ENCODE assay signal across 8 mouse cellular contexts in the genomic region with DNA sequence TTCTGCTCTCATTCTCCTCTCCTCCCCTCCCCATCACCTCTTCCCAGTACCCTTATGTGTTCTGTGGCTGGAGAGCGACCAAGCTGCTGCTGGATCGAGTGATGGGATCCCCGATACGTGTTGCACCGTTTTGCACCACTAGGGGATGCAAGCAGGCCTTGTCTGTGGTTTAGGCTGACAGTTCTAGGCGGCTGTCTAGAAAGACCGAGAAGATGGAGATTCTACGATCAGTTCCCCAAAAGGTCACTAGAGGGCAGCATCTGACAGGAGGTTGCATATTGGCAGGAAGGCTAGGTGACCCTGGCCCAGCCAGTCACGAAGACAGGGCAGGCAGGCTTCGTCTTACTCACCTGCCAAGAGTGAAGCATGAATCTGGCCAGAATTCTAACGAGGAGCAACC. TPM values are rescaled to one million over a fixed set of nuclear protein-coding genes. Genes with fewer than 3 reads are reported as not detected.
DNase-seq lines count a peak whose midpoint lies in the region; ATAC-seq and TF ChIP-seq lines count a peak whose summit lies in the region.

No protein-coding gene starts in this region.

- WGBS in forebrain, embryonic 12.5 days = 3% methylated on average over 11 of the region's 11 CpGs
- 1% methylated on average over 11 of the region's 11 CpGs for WGBS in heart, postnatal 0 days
- WGBS in liver, embryonic 16.5 days (ENCODE audit: insufficient replicate concordance) = 2% methylated on average over 11 of the region's 11 CpGs
- 4% methylated on average over 11 of the region's 11 CpGs for WGBS in neural tube, embryonic 13.5 days

- no peak overlapping the region for H3K27ac ChIP-seq in forebrain, embryonic 12.5 days
- no peak overlapping the region for H3K27ac ChIP-seq in heart, postnatal 0 days (ENCODE audit: low read depth)
- peak overlapping the region; percentile 88 for H3K27ac ChIP-seq in liver, embryonic 16.5 days (ENCODE audit: low read length)
- H3K27ac ChIP-seq in neural tube, embryonic 13.5 days (replicated peaks) = no peak overlapping the region
- H3K27ac ChIP-seq in testis, adult 2 months (ENCODE audit: control insufficient read depth, insufficient read depth, low read depth, low read length) = no peak overlapping the region

- peak; percentile 69 for ATAC-seq in forebrain, embryonic 12.5 days (ENCODE audit: low FRiP score)
- ATAC-seq in heart, postnatal 0 days (ENCODE audit: insufficient read depth, low read depth) = peak; percentile 42
- ATAC-seq in liver, embryonic 16.5 days (ENCODE audit: low read depth) = peak; percentile 41
- ATAC-seq in neural tube, embryonic 13.5 days (ENCODE audit: low read depth) = peak; percentile 52

- H3K27me3 ChIP-seq in forebrain, embryonic 12.5 days = no peaks in the 10 kb centered on the region
- no peaks in the 10 kb centered on the region for H3K27me3 ChIP-seq in heart, postnatal 0 days (ENCODE audit: control insufficient read depth, insufficient read depth, low read length)
- H3K27me3 ChIP-seq in liver, embryonic 16.5 days (ENCODE audit: control insufficient read depth, insufficient read depth, low read depth, low read length) = no peaks in the 10 kb centered on the region
- H3K27me3 ChIP-seq in neural tube, embryonic 13.5 days = no peaks in the 10 kb centered on the region
- no peaks in the 10 kb centered on the region for H3K27me3 ChIP-seq in testis, adult 2 months (ENCODE audit: control insufficient read depth, insufficient read depth, low read length)

- H3K36me3 ChIP-seq in forebrain, embryonic 12.5 days (replicated peaks) = no peaks in the 10 kb centered on the region
- no peaks in the 10 kb centered on the region for H3K36me3 ChIP-seq in heart, postnatal 0 days (replicated peaks; ENCODE audit: control insufficient read depth, insufficient read depth, low read length)
- no peaks in the 10 kb centered on the region for H3K36me3 ChIP-seq in liver, embryonic 16.5 days (ENCODE audit: control insufficient read depth, insufficient read depth)
- no peaks in the 10 kb centered on the region for H3K36me3 ChIP-seq in neural tube, embryonic 13.5 days
- H3K36me3 ChIP-seq in testis, adult 2 months (ENCODE audit: control insufficient read depth, insufficient read depth, low read length) = no peaks in the 10 kb centered on the region

- TF ChIP-seq CTCF in heart, postnatal 0 days (IDR thresholded peaks at IDR 0.05; ENCODE audit: low read depth) = peak; percentile 99
- TF ChIP-seq CTCF in testis, adult 2 months (IDR thresholded peaks at IDR 0.05; ENCODE audit: control insufficient read depth, insufficient read depth, insufficient replicate concordance, low read depth, low read length) = peak; percentile 75; the same call in 1 of the 2 replicates

- no peaks in the 10 kb centered on the region for H3K9me3 ChIP-seq in forebrain, embryonic 12.5 days
- H3K9me3 ChIP-seq in heart, postnatal 0 days (replicated peaks; ENCODE audit: control insufficient read depth, low read length) = no peaks in the 10 kb centered on the region
- 0 out of 2 replicates have a peak, but pooled peaks cover under 1% of the 10 kb centered on the region for H3K9me3 ChIP-seq in liver, embryonic 16.5 days (replicated peaks; ENCODE audit: control insufficient read depth, low read length)
- H3K9me3 ChIP-seq in neural tube, embryonic 13.5 days = no peaks in the 10 kb centered on the region

- H3K4me1 ChIP-seq in forebrain, embryonic 12.5 days = peaks cover 23% of the 10 kb centered on the region
- H3K4me1 ChIP-seq in heart, postnatal 0 days (ENCODE audit: control insufficient read depth, insufficient read depth) = peaks cover 12% of the 10 kb centered on the region
- H3K4me1 ChIP-seq in liver, embryonic 16.5 days (ENCODE audit: control insufficient read depth, low read depth, low read length) = peaks cover 62% of the 10 kb centered on the region
- H3K4me1 ChIP-seq in neural tube, embryonic 13.5 days (replicated peaks) = peaks cover 35% of the 10 kb centered on the region
- H3K4me1 ChIP-seq in testis, adult 2 months (ENCODE audit: control insufficient read depth, insufficient read depth, low read length) = no peaks in the 10 kb centered on the region; the same call in none of the 2 replicates

- H3K4me2 ChIP-seq in forebrain, embryonic 12.5 days = no peak overlapping the region
- H3K4me2 ChIP-seq in heart, postnatal 0 days (ENCODE audit: low read depth, low read length) = no peak overlapping the region
- peak overlapping the region; percentile 64 for H3K4me2 ChIP-seq in liver, embryonic 16.5 days (ENCODE audit: low read depth, low read length)
- H3K4me2 ChIP-seq in neural tube, embryonic 13.5 days = no peak overlapping the region

- no peak overlapping the region for H3K9ac ChIP-seq in forebrain, embryonic 12.5 days
- H3K9ac ChIP-seq in heart, postnatal 0 days (replicated peaks; ENCODE audit: low read depth, low read length) = no peak overlapping the region
- 0 out of 2 replicates have a peak overlapping the region, but pooled peaks have one; percentile 6 for H3K9ac ChIP-seq in liver, embryonic 16.5 days (ENCODE audit: low read depth, low read length)
- H3K9ac ChIP-seq in neural tube, embryonic 13.5 days = no peak overlapping the region

- peak overlapping the region; percentile 3; the same call in 1 of the 2 replicates for H3K4me3 ChIP-seq in forebrain, embryonic 12.5 days (replicated peaks)
- H3K4me3 ChIP-seq in heart, postnatal 0 days (ENCODE audit: low read depth, low read length) = no peak overlapping the region
- peak overlapping the region; percentile 62; the same call in 1 of the 2 replicates for H3K4me3 ChIP-seq in liver, embryonic 16.5 days (ENCODE audit: low read depth, low read length)
- H3K4me3 ChIP-seq in neural tube, embryonic 13.5 days = no peak overlapping the region
- no peak overlapping the region for H3K4me3 ChIP-seq in testis, adult 2 months (ENCODE audit: control insufficient read depth, low read depth, low read length)

- DNase-seq in CD8-positive naive resting alpha-beta T cell, adult 2 months (ENCODE audit: low read depth in 2 of 2, low spot score in 2 of 2) = peak; percentile 99
- peak; percentile 99 for DNase-seq in c-Kit-positive CD71-positive TER-119-negative erythroid progenitor cells, embryonic 14.5 days (ENCODE audit: low read depth)
- DNase-seq in heart, postnatal 0 days (ENCODE audit: low spot score) = peak; percentile 89
- DNase-seq in kidney, postnatal 4 days = peak; percentile 96

- TF ChIP-seq POLR2A in testis, adult 2 months (IDR thresholded peaks at IDR 0.05; ENCODE audit: control insufficient read depth, low read depth, low read length) = no peak

- no peak for TF ChIP-seq EP300 in heart, postnatal 0 days (IDR thresholded peaks at IDR 0.05; ENCODE audit: low read depth)

RNA-seq across cellular contexts. Expression of a gene that starts 16.9 kb away (rescaled TPM):
- polyA plus RNA-seq in forebrain, embryonic 12.5 days (2016; fragmentation: Nextera tagmentation; extraction: Ambion mirVana) = 52.1 and 56.8 TPM in 2 replicates
- 0.61 and 20.4 TPM in 2 replicates for total RNA-seq in heart, postnatal 0 days (2014; rRNA removed; ENCODE audit: low replicate concordance)
- polyA plus RNA-seq in heart, postnatal 0 days (2015; fragmentation: Nextera tagmentation; extraction: Ambion mirVana) = 6.7 and 8.6 TPM in 2 replicates
- 5.5 and 5.9 TPM in 2 replicates for polyA plus RNA-seq in liver, embryonic 16.5 days (2015; fragmentation: Nextera tagmentation; extraction: Ambion mirVana)
- 64.0 and 69.4 TPM in 2 replicates for polyA plus RNA-seq in neural tube, embryonic 13.5 days (2015; fragmentation: Nextera tagmentation; extraction: Ambion mirVana)
- 35.7 and 38.2 TPM in 2 replicates for polyA plus RNA-seq in testis, adult 2 months (2012; rRNA removed)

RNA-seq across cellular contexts. Expression of a gene that starts 17.3 kb away (rescaled TPM):
- 57.9 and 58.4 TPM in 2 replicates for polyA plus RNA-seq in forebrain, embryonic 12.5 days (2016; fragmentation: Nextera tagmentation; extraction: Ambion mirVana)
- 18.7 and 27.2 TPM in 2 replicates for total RNA-seq in heart, postnatal 0 days (2014; rRNA removed; ENCODE audit: low replicate concordance)
- polyA plus RNA-seq in heart, postnatal 0 days (2015; fragmentation: Nextera tagmentation; extraction: Ambion mirVana) = 26.2 and 30.0 TPM in 2 replicates
- 8.8 and 8.9 TPM in 2 replicates for polyA plus RNA-seq in liver, embryonic 16.5 days (2015; fragmentation: Nextera tagmentation; extraction: Ambion mirVana)
- polyA plus RNA-seq in neural tube, embryonic 13.5 days (2015; fragmentation: Nextera tagmentation; extraction: Ambion mirVana) = 47.9 and 50.0 TPM in 2 replicates
- 109 and 114 TPM in 2 replicates for polyA plus RNA-seq in testis, adult 2 months (2012; rRNA removed)

RNA-seq across cellular contexts. Expression of a gene that starts 23.4 kb away (rescaled TPM):
- 4.6 and 5.3 TPM in 2 replicates for polyA plus RNA-seq in forebrain, embryonic 12.5 days (2016; fragmentation: Nextera tagmentation; extraction: Ambion mirVana)
- total RNA-seq in heart, postnatal 0 days (2014; rRNA removed; ENCODE audit: low replicate concordance) = 6.2 TPM in 1 of 2 replicates, not detected in the other
- 1.8 TPM in 2 replicates for polyA plus RNA-seq in heart, postnatal 0 days (2015; fragmentation: Nextera tagmentation; extraction: Ambion mirVana)
- 6.6 and 7.9 TPM in 2 replicates for polyA plus RNA-seq in liver, embryonic 16.5 days (2015; fragmentation: Nextera tagmentation; extraction: Ambion mirVana)
- 8.7 and 10.0 TPM in 2 replicates for polyA plus RNA-seq in neural tube, embryonic 13.5 days (2015; fragmentation: Nextera tagmentation; extraction: Ambion mirVana)
- polyA plus RNA-seq in testis, adult 2 months (2012; rRNA removed) = 0.07 and 0.17 TPM in 2 replicates

RNA-seq across cellular contexts. Expression of a gene that starts 27.4 kb away (rescaled TPM):
- polyA plus RNA-seq in forebrain, embryonic 12.5 days (2016; fragmentation: Nextera tagmentation; extraction: Ambion mirVana) = 117 and 118 TPM in 2 replicates
- total RNA-seq in heart, postnatal 0 days (2014; rRNA removed; ENCODE audit: low replicate concordance) = 44.0 and 47.0 TPM in 2 replicates
- polyA plus RNA-seq in heart, postnatal 0 days (2015; fragmentation: Nextera tagmentation; extraction: Ambion mirVana) = 68.5 and 74.5 TPM in 2 replicates
- polyA plus RNA-seq in liver, embryonic 16.5 days (2015; fragmentation: Nextera tagmentation; extraction: Ambion mirVana) = 42.4 and 43.9 TPM in 2 replicates
- polyA plus RNA-seq in neural tube, embryonic 13.5 days (2015; fragmentation: Nextera tagmentation; extraction: Ambion mirVana) = 90.5 and 111 TPM in 2 replicates
- polyA plus RNA-seq in testis, adult 2 months (2012; rRNA removed) = 122 and 129 TPM in 2 replicates

RNA-seq across cellular contexts. Expression of a gene that starts 35.7 kb away (rescaled TPM):
- 4.8 and 5.5 TPM in 2 replicates for polyA plus RNA-seq in forebrain, embryonic 12.5 days (2016; fragmentation: Nextera tagmentation; extraction: Ambion mirVana)
- 19.2 and 34.8 TPM in 2 replicates for total RNA-seq in heart, postnatal 0 days (2014; rRNA removed; ENCODE audit: low replicate concordance)
- polyA plus RNA-seq in heart, postnatal 0 days (2015; fragmentation: Nextera tagmentation; extraction: Ambion mirVana) = 10.3 and 10.8 TPM in 2 replicates
- polyA plus RNA-seq in liver, embryonic 16.5 days (2015; fragmentation: Nextera tagmentation; extraction: Ambion mirVana) = 69.6 and 73.5 TPM in 2 replicates
- polyA plus RNA-seq in neural tube, embryonic 13.5 days (2015; fragmentation: Nextera tagmentation; extraction: Ambion mirVana) = 2.3 and 3.3 TPM in 2 replicates
- polyA plus RNA-seq in testis, adult 2 months (2012; rRNA removed) = 2.8 and 4.7 TPM in 2 replicates

Comparison
In these comparisons a context has a peak if more than half of its experiments do, and no peak if none do; other contexts are left out.
1. H3K4me3 ChIP-seq: peak in forebrain, embryonic 12.5 days (single experiment) and liver, embryonic 16.5 days (single experiment); none in heart, postnatal 0 days (single experiment), neural tube, embryonic 13.5 days (single experiment) and testis, adult 2 months (single experiment).
2. Peak in every context shown above with its lines, with median percentiles within 50 percentile points of each other: DNase-seq and ATAC-seq.